Mouse (Mus musculus) spleen, adult 2 months (tissue): ENCODE measurements around the gene Lage3. TPM values are rescaled to one million over a fixed set of nuclear protein-coding genes. Genes with fewer than 3 reads are reported as not detected.
A peak's percentile ranks its signal among the peaks of the same experiment; 100 is the strongest.

ENCODE experiments used
- DNase-seq, 2 experiments: peaks; one replicate each; pipeline versions ENCODE4 v3.0.0 to v3.0.0-alpha.2; 2012 to 2021; ENCODE audit warnings: low spot score in 2 of 2, low read depth in 1 of 2
- H3K27ac ChIP-seq: fragments of 200-500 bp; 2 replicates; pipeline ENCODE4 v1.5.1; 2012; ENCODE audit warnings: low read length, inconsistent platforms; ENCODE audit not compliant: insufficient read depth
- H3K27me3 ChIP-seq: fragments of 200-500 bp; 2 replicates; pipeline ENCODE4 v1.6.1; 2012; ENCODE audit warnings: mild to moderate bottlenecking, moderate library complexity, low read length, inconsistent platforms; ENCODE audit not compliant: control insufficient read depth, insufficient read depth
- H3K36me3 ChIP-seq: fragments of 200-500 bp; 2 replicates; pipeline ENCODE4 v1.6.1; 2012; ENCODE audit warnings: mild to moderate bottlenecking, low read length, inconsistent platforms; ENCODE audit not compliant: control insufficient read depth, insufficient read depth
- H3K4me1 ChIP-seq: fragments of 200-500 bp; 2 replicates; pipeline ENCODE4 v1.6.1; 2011; ENCODE audit warnings: inconsistent platforms; ENCODE audit not compliant: control insufficient read depth, insufficient read depth, insufficient read length
- H3K4me3 ChIP-seq: fragments of 200-500 bp; 2 replicates; pipeline ENCODE4 v1.5.1; 2011; ENCODE audit warnings: mild to moderate bottlenecking, inconsistent platforms; ENCODE audit not compliant: insufficient read depth, insufficient read length; ENCODE audit errors: extremely low read depth
- CTCF ChIP-seq: fragments of 200-500 bp; IDR thresholded peaks from 2 replicates; pipeline ENCODE4 v1.5.1; 2011; ENCODE audit warnings: mild to moderate bottlenecking, inconsistent platforms; ENCODE audit not compliant: insufficient read depth, insufficient read length, insufficient replicate concordance; ENCODE audit errors: extremely low read depth
- POLR2A ChIP-seq: fragments of 200-500 bp; IDR thresholded peaks from 2 replicates; pipeline ENCODE4 v1.6.1; 2011; ENCODE audit warnings: low read depth, low read length, inconsistent platforms
- WGBS: fragments of 180-500 bp; shearing (Covaris S2); methylation state at CpG from one replicate; pipeline ENCODE4 v1.1.7; 2018; 5-methylcytosine and 5-hydroxymethylcytosine counted together
- polyA plus RNA-seq: library from polyadenylated mRNA; depleted of rRNA; stranded (reverse); fragments of >200 nt; gene quantifications from 2 replicates; pipeline ENCODE4 v1.2.3, GENCODE M21; 2012; rRNA removed

Gene Lage3
- polyA plus RNA-seq, 1 experiment, result 28.1 TPM

DNA sequence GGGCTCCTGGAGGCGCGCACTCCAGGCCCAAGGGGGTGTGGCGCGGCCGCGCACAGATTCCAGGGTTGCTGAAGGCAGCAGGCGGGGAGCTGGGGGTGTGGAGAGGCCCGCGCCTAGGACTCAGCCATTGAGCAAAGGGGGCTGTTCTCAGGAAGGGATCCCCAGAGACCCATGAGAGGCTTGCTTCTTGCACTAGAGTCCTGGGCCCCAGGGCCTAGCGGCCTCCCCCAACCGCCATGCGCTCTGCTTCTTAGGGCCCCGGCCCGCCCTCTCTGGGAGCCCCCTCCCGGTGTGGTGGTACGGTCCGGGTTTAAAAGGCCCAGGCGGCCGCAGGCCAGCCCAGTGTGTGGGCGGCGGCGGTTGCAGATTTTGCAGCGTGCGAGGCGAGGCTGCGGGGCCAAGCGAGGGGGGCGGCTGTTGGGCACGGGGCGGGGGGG lies 24.7 kb downstream of the Lage3 start, which contains the start of gene Plxna3:
TSS of gene Plxna3 (plus strand) at position 342 of the 437 bp plus-strand sequence.
- Histone ChIP-seq H3K27me3 (no peaks in the 10 kb centered on the region), H3K27ac (no peak within 1 kb of the TSS), H3K4me1 (no peaks in the 10 kb centered on the region), H3K36me3 (no peaks in the 10 kb centered on the region), H3K4me3 (peak within 1 kb of the TSS; percentile 55)
- DNase-seq, result peak; percentile 29 to 49
- TF ChIP-seq POLR2A (no peak), CTCF (no peak)
- WGBS, result 26% methylated on average over 29 of the region's 30 CpGs

DNA sequence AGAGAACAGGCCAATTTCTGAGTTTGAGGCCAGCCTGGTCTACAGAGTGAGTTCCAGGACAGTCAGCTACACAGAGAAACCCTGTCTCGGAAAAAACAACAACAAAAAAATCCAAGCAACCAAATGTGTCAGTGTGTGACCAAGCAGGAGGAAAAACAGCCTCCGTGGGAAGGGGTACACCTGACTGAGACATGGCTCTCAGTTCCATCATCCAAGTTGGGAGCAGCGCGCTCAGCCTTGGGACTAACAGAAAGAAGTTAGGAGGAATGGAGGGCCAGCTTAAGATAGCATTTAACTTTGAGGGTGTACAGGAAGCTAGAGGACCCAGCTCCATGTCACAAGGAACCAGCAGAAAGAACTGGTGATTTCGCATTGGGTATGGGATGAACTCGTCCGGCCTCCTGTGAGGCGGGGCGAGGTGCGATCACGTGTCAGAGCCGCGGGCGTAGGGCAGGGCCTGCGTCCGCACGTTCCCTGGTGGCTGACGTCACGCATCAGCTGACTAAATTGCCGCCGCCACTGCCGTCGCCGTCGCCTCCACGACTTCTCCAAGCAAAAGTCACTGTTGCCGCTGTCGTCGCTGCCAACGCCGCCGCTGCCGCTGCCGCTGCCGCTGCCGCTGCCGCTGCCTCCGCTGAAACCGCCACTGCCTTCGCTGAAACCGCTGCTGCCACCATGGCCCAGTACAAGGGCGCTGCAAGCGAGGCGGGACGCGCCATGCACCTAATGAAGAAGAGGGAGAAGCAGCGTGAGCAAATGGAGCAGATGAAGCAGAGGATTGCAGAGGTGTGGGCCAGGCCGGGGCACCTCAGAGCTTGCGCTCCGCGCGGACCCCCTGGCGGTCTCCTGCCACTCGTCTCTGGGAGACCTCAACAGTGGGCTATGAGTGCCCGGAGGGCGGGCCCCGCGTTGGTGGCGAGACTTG lies 40.6 kb downstream of the Lage3 start, which contains the start of gene Fam50a:
TSS of gene Fam50a (plus strand) at position 494 of the 925 bp plus-strand sequence.
- WGBS, result 23% methylated on average over 59 of the region's 59 CpGs
- TF ChIP-seq CTCF (no peak), POLR2A (no peak; the same call in 1 of the 2 replicates)
- no peaks in the 10 kb centered on the region for H3K27me3 ChIP-seq
- H3K27ac ChIP-seq, result peak within 1 kb of the TSS; percentile 92
- H3K4me1 ChIP-seq, result no peaks in the 10 kb centered on the region; the same call in 1 of the 2 replicates
- peaks cover 10% of the 10 kb centered on the region for H3K36me3 ChIP-seq
- peak; percentile 77 to 85 for DNase-seq
- H3K4me3 ChIP-seq, result peak within 1 kb of the TSS; percentile 90

DNA sequence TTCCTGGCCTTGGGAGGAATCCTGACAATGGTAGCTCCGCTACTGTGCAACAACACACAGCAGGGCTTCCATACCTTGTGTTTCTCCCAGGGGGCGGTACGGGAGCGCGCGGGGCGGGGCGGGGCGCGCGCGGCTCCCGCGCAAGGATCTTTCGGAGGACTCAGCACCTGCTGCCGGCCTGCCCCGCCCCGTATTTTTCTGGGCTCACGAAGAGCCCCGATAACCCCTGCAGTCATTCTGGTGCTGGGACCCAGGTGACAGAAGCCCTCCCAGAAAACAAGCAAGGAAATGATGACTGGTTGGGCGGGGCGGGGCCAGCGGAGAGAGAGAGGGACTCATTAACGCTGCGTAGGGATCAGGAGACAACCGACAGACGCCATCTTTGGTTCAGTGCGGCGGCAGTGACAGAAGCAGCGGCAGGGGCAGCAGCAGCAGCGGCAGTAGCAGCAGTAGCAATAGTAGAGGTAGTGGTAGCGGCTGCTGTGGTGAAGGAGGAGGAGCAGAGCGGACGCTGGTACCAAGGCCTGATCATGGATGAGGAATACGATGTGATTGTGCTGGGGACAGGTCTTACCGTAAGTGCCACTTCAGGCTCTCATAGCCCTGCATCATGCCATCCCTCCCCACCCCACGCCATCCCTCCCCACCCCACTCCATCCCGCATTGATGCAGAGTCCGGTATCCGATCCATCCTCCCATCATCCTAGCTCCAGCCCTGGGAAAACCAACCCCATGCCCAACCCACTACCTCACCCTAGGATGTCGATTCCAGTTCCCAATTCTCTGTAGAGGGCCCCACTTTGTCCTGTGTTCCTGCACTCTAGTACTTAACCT lies 48.3 kb downstream of the Lage3 start, which contains the start of gene Gdi1:
TSS of gene Gdi1 (plus strand) at position 132 of the 834 bp plus-strand sequence.
- no peaks in the 10 kb centered on the region for H3K27me3 ChIP-seq
- H3K4me3 ChIP-seq, result peak within 1 kb of the TSS; percentile 85
- peaks cover 26% of the 10 kb centered on the region for H3K36me3 ChIP-seq
- peak; percentile 57 to 74 for DNase-seq
- H3K27ac ChIP-seq, result peak within 1 kb of the TSS; percentile 97
- WGBS, result 21% methylated on average over 37 of the region's 41 CpGs
- peak; percentile 92 for TF ChIP-seq POLR2A
- TF ChIP-seq CTCF, result no peak
- H3K4me1 ChIP-seq, result peaks cover 3% of the 10 kb centered on the region; the same call in 1 of the 2 replicates

Other genes with a start within 250 kb of the Lage3 start
- not detected in 2 replicates for gene Opn1mw, start 226.2 kb downstream of the Lage3 start, polyA plus RNA-seq
- gene Mecp2, start 218.3 kb downstream of the Lage3 start, polyA plus RNA-seq, result 5.5 and 6.1 TPM in 2 replicates
- gene Tex28, start 185.8 kb downstream of the Lage3 start, polyA plus RNA-seq, result not detected in 2 replicates
- gene Tktl1, start 176.4 kb downstream of the Lage3 start, polyA plus RNA-seq, result 0.07 and 0.11 TPM in 2 replicates
- gene Flna, start 103.8 kb downstream of the Lage3 start, polyA plus RNA-seq, result 499 and 568 TPM in 2 replicates
- gene Emd, start 98.9 kb downstream of the Lage3 start, polyA plus RNA-seq, result 41.6 and 54.5 TPM in 2 replicates
- gene Rpl10, start 82.8 kb downstream of the Lage3 start, polyA plus RNA-seq, result 1,039 and 1,194 TPM in 2 replicates
- gene Taz, start 71.7 kb downstream of the Lage3 start, polyA plus RNA-seq, result 87.5 and 113 TPM in 2 replicates
- 12.0 and 14.0 TPM in 2 replicates for gene Dnase1l1, start 71.3 kb downstream of the Lage3 start, polyA plus RNA-seq
- 267 and 342 TPM in 2 replicates for gene Atp6ap1, start 56.5 kb downstream of the Lage3 start, polyA plus RNA-seq
- gene Gdi1, start 48.6 kb downstream of the Lage3 start, polyA plus RNA-seq, result 182 and 192 TPM in 2 replicates
- gene Fam50a, start 40.6 kb downstream of the Lage3 start, polyA plus RNA-seq, result 13.4 and 14.5 TPM in 2 replicates
- gene Plxna3, start 24.6 kb downstream of the Lage3 start, polyA plus RNA-seq, result 12.1 and 12.3 TPM in 2 replicates
- 24.1 and 24.5 TPM in 2 replicates for gene Ubl4a, start 19.6 kb upstream of the Lage3 start, polyA plus RNA-seq
- gene Slc10a3, start 19.7 kb upstream of the Lage3 start, polyA plus RNA-seq, result 14.0 and 15.0 TPM in 2 replicates
- gene Fam3a, start 39.7 kb upstream of the Lage3 start, polyA plus RNA-seq, result 25.4 and 32.9 TPM in 2 replicates
- 10.1 and 14.7 TPM in 2 replicates for gene Ikbkg, start 39.7 kb upstream of the Lage3 start, polyA plus RNA-seq
- gene G6pdx, start 75.6 kb upstream of the Lage3 start, polyA plus RNA-seq, result 18.9 and 19.7 TPM in 2 replicates
- gene Gm6880, start 127.8 kb upstream of the Lage3 start, polyA plus RNA-seq, result not detected in 2 replicates
- gene Olfr1326-ps1, start 221.3 kb upstream of the Lage3 start, polyA plus RNA-seq, result not detected in 2 replicates
- not detected in 2 replicates for gene Olfr1325, start 239.1 kb upstream of the Lage3 start, polyA plus RNA-seq